Mouse (Mus musculus): ENCODE results near the gene Cd2bp2. TPM values are rescaled to one million over a fixed set of nuclear protein-coding genes. Genes with fewer than 3 reads are reported as not detected.

The Cd2bp2 gene
- polyA plus RNA-seq, 3 experiments from 2014 or later = 43.2 to 56.9 (median 48.7) TPM

Other genes with a start within 250 kb of the Cd2bp2 start
- gene Asphd1, start 246.5 kb downstream of the Cd2bp2 start, polyA plus RNA-seq (2017; shearing (Covaris generic)) = under 1 TPM in 1 of 3 experiments, not detected in 2; 0.34 TPM
- under 1 TPM; 0.69 to 0.87 (median 0.77) TPM for gene Sez6l2, start 245.5 kb downstream of the Cd2bp2 start, polyA plus RNA-seq (2017; shearing (Covaris generic))
- 100 to 1,000 TPM; 104 to 127 (median 115) TPM for gene Cdipt, start 220.1 kb downstream of the Cd2bp2 start, polyA plus RNA-seq (2017; shearing (Covaris generic))
- 1 to 10 TPM in 2 of 3 experiments, under 1 TPM in 1; 0.91 to 1.8 (median 1.3) TPM for gene Cdiptos, start 220.0 kb downstream of the Cd2bp2 start, polyA plus RNA-seq (2017; shearing (Covaris generic))
- gene Mvp, start 181.4 kb downstream of the Cd2bp2 start, polyA plus RNA-seq (2017; shearing (Covaris generic)) = 10 to 100 TPM; 15.2 to 19.7 (median 16.2) TPM
- gene Pagr1b, start 179.6 kb downstream of the Cd2bp2 start, polyA plus RNA-seq (2017; shearing (Covaris generic)) = not detected
- 10 to 100 TPM; 34.7 to 44.5 (median 42.6) TPM for gene Pagr1a, start 178.7 kb downstream of the Cd2bp2 start, polyA plus RNA-seq (2017; shearing (Covaris generic))
- gene Gm42742, start 175.0 kb downstream of the Cd2bp2 start, polyA plus RNA-seq (2017; shearing (Covaris generic)) = 10 to 100 TPM; 42.5 to 62.2 (median 46.4) TPM
- gene Prrt2, start 174.8 kb downstream of the Cd2bp2 start, polyA plus RNA-seq (2017; shearing (Covaris generic)) = 1 to 10 TPM in 1 of 3 experiments, under 1 TPM in 1, not detected in 1; 0.97 to 1.1 TPM
- gene Maz, start 169.0 kb downstream of the Cd2bp2 start, polyA plus RNA-seq (2017; shearing (Covaris generic)) = 10 to 100 TPM; 18.6 to 22.4 (median 21.4) TPM
- 10 to 100 TPM; 11.7 to 94.2 (median 13.8) TPM for gene Kif22, start 153.6 kb downstream of the Cd2bp2 start, polyA plus RNA-seq (2017; shearing (Covaris generic))
- 1 to 10 TPM in 1 of 3 experiments, not detected in 2; 1.6 TPM for gene Zg16, start 108.7 kb downstream of the Cd2bp2 start, polyA plus RNA-seq (2017; shearing (Covaris generic))
- 100 to 1,000 TPM; 248 to 287 (median 263) TPM for gene AI467606, start 104.7 kb downstream of the Cd2bp2 start, polyA plus RNA-seq (2017; shearing (Covaris generic))
- 10 to 100 TPM in 2 of 3 experiments, 1 to 10 TPM in 1; 7.8 to 15.5 (median 15.0) TPM for gene Qprt, start 73.8 kb downstream of the Cd2bp2 start, polyA plus RNA-seq (2017; shearing (Covaris generic))
- gene Spn, start 58.2 kb downstream of the Cd2bp2 start, polyA plus RNA-seq (2017; shearing (Covaris generic)) = 100 to 1,000 TPM; 105 to 226 (median 130) TPM
- 10 to 100 TPM; 13.2 to 16.6 (median 13.6) TPM for gene Tbc1d10b, start 12.4 kb upstream of the Cd2bp2 start, polyA plus RNA-seq (2017; shearing (Covaris generic))
- 10 to 100 TPM; 23.0 to 25.8 (median 23.4) TPM for gene Mylpf, start 12.8 kb upstream of the Cd2bp2 start, polyA plus RNA-seq (2017; shearing (Covaris generic))
- 1 to 10 TPM; 3.3 to 6.8 (median 4.6) TPM for gene Zfp553, start 37.0 kb upstream of the Cd2bp2 start, polyA plus RNA-seq (2017; shearing (Covaris generic))
- gene Sept1, start 37.1 kb upstream of the Cd2bp2 start, polyA plus RNA-seq (2017; shearing (Covaris generic)) = 100 to 1,000 TPM; 783 to 927 (median 807) TPM
- gene Zfp771, start 48.2 kb upstream of the Cd2bp2 start, polyA plus RNA-seq (2017; shearing (Covaris generic)) = 1 to 10 TPM in 1 of 3 experiments, under 1 TPM in 1, not detected in 1; 0.46 to 1.5 TPM
- 10 to 100 TPM; 37.2 to 88.3 (median 51.2) TPM for gene Dctpp1, start 64.7 kb upstream of the Cd2bp2 start, polyA plus RNA-seq (2017; shearing (Covaris generic))
- gene Sephs2, start 78.0 kb upstream of the Cd2bp2 start, polyA plus RNA-seq (2017; shearing (Covaris generic)) = 10 to 100 TPM; 19.4 to 45.4 (median 28.6) TPM
- 100 to 1,000 TPM; 201 to 247 (median 214) TPM for gene Itgal, start 100.2 kb upstream of the Cd2bp2 start, polyA plus RNA-seq (2017; shearing (Covaris generic))
- under 1 TPM in 1 of 3 experiments, not detected in 2; 0.28 TPM for gene Zfp768, start 149.5 kb upstream of the Cd2bp2 start, polyA plus RNA-seq (2017; shearing (Covaris generic))
- 10 to 100 TPM in 2 of 3 experiments, 1 to 10 TPM in 1; 9.9 to 11.0 (median 10.6) TPM for gene Zfp747, start 180.0 kb upstream of the Cd2bp2 start, polyA plus RNA-seq (2017; shearing (Covaris generic))
- 1 to 10 TPM; 4.8 to 8.8 (median 6.5) TPM for gene 9130019O22Rik, start 191.1 kb upstream of the Cd2bp2 start, polyA plus RNA-seq (2017; shearing (Covaris generic))
- 1 to 10 TPM; 4.0 to 7.8 (median 5.4) TPM for gene E430018J23Rik, start 197.6 kb upstream of the Cd2bp2 start, polyA plus RNA-seq (2017; shearing (Covaris generic))
- gene Zfp764, start 210.8 kb upstream of the Cd2bp2 start, polyA plus RNA-seq (2017; shearing (Covaris generic)) = 1 to 10 TPM; 3.6 to 7.5 (median 6.1) TPM
- gene Zfp688, start 226.0 kb upstream of the Cd2bp2 start, polyA plus RNA-seq (2017; shearing (Covaris generic)) = 10 to 100 TPM; 15.5 to 20.4 (median 16.4) TPM

Data from inflammation-experienced regulatory T-cells, adult 6 months (primary cell).